Mouse (Mus musculus) embryonic facial prominence, embryonic 15.5 days (tissue): ENCODE results near the gene Tgfbr1. TPM values are rescaled to one million over a fixed set of nuclear protein-coding genes. Genes with fewer than 3 reads are reported as not detected.

ENCODE experiments used
- ATAC-seq: fragments of 200-750 bp; cut with Nextera tagmentation; 2 replicates; pipeline ENCODE4 v1.8.0; 2017; ENCODE audit warnings: low read depth, moderate TSS enrichment; ENCODE audit not compliant: insufficient number of reproducible peaks, low FRiP score, low TSS enrichment
- H3K27ac ChIP-seq: fragments of 300-500 bp; sonication (generic); replicated peaks from 2 replicates; pipeline ENCODE4 v1.5.1; 2015; ENCODE audit warnings: mild to moderate bottlenecking, inconsistent platforms
- H3K27me3 ChIP-seq: fragments of 300-500 bp; sonication (generic); 2 replicates; pipeline ENCODE4 v1.6.1; 2015; ENCODE audit warnings: inconsistent platforms
- H3K36me3 ChIP-seq: fragments of 300-500 bp; sonication (generic); 2 replicates; pipeline ENCODE4 v1.6.1; 2015; ENCODE audit warnings: mild to moderate bottlenecking, inconsistent platforms
- H3K4me1 ChIP-seq: fragments of 300-500 bp; sonication (generic); 2 replicates; pipeline ENCODE4 v1.6.1; 2015; ENCODE audit warnings: inconsistent platforms
- H3K4me2 ChIP-seq: fragments of 300-500 bp; sonication (generic); replicated peaks from 2 replicates; pipeline ENCODE4 v1.6.1; 2015; ENCODE audit warnings: mild to moderate bottlenecking, inconsistent platforms
- H3K4me3 ChIP-seq: fragments of 300-500 bp; sonication (generic); replicated peaks from 2 replicates; pipeline ENCODE4 v1.5.1; 2015; ENCODE audit warnings: mild to moderate bottlenecking, inconsistent platforms
- H3K9ac ChIP-seq: fragments of 300-500 bp; sonication (generic); 2 replicates; pipeline ENCODE4 v1.6.1; 2015; ENCODE audit warnings: inconsistent platforms
- H3K9me3 ChIP-seq: fragments of 300-500 bp; sonication (generic); replicated peaks from 2 replicates; pipeline ENCODE4 v1.6.1; 2016; ENCODE audit warnings: inconsistent platforms
- WGBS: fragments of 180-500 bp; shearing (Covaris S2); methylation state at CpG from one replicate; pipeline ENCODE4 v1.1.7; 2015; 5-methylcytosine and 5-hydroxymethylcytosine counted together
- polyA plus RNA-seq: library from polyadenylated mRNA; unstranded; fragments of >200 nt; fragmentation: Nextera tagmentation; extraction: Ambion mirVana; gene quantifications from 2 replicates; pipeline ENCODE4 v1.2.1, GENCODE M21; 2015

Gene Tgfbr1
- polyA plus RNA-seq, 1 experiment from 2014 or later = 32.0 TPM

GRCm38 (mm10) chr4:47396251-47396650 is 43.2 kb downstream of the Tgfbr1 start:
- ATAC-seq = no peak
- Histone ChIP-seq H3K4me1 (no peaks in the 10 kb centered on the region), H3K4me2 (no peak overlapping the region), H3K4me3 (no peak overlapping the region), H3K9ac (no peak overlapping the region), H3K9me3 (no peaks in the 10 kb centered on the region), H3K36me3 (peaks cover 18% of the 10 kb centered on the region), H3K27me3 (no peaks in the 10 kb centered on the region), H3K27ac (no peak overlapping the region)
- 95% methylated on average over 7 of the region's 7 CpGs for WGBS

GRCm38 (mm10) chr4:47397951-47398687 is 45.1 kb downstream of the Tgfbr1 start:
- H3K4me2 ChIP-seq = no peak overlapping the region
- peaks cover 18% of the 10 kb centered on the region for H3K36me3 ChIP-seq
- H3K9me3 ChIP-seq = no peaks in the 10 kb centered on the region
- H3K4me3 ChIP-seq = no peak overlapping the region
- H3K27ac ChIP-seq = no peak overlapping the region
- no peaks in the 10 kb centered on the region for H3K4me1 ChIP-seq
- ATAC-seq = no peak
- H3K9ac ChIP-seq = no peak overlapping the region
- no peaks in the 10 kb centered on the region for H3K27me3 ChIP-seq
- 89% methylated on average over 6 of the region's 6 CpGs for WGBS

- Histone ChIP-seq H3K27me3 (no peaks in the 10 kb centered on the region), H3K36me3 (peaks cover 15% of the 10 kb centered on the region)
Observed at GRCm38 (mm10) chr4:47399824-47400223, 46.8 kb downstream of the Tgfbr1 start.

GRCm38 (mm10) chr4:47400314-47400713 is 47.3 kb downstream of the Tgfbr1 start:
- H3K36me3 ChIP-seq = peaks cover 15% of the 10 kb centered on the region

More at GRCm38 (mm10) chr4:47399824-47400223, 46.8 kb downstream of the Tgfbr1 start:
- Histone ChIP-seq H3K4me2 (no peak overlapping the region), H3K4me1 (no peaks in the 10 kb centered on the region), H3K9ac (no peak overlapping the region), H3K9me3 (no peaks in the 10 kb centered on the region), H3K4me3 (no peak overlapping the region), H3K27ac (no peak overlapping the region)
- no peak for ATAC-seq

GRCm38 (mm10) chr4:47402200-47402599 is 49.2 kb downstream of the Tgfbr1 start:
- Histone ChIP-seq H3K4me2 (no peak overlapping the region), H3K4me1 (no peaks in the 10 kb centered on the region), H3K27ac (no peak overlapping the region), H3K36me3 (peaks cover 19% of the 10 kb centered on the region), H3K9me3 (no peaks in the 10 kb centered on the region), H3K4me3 (no peak overlapping the region), H3K27me3 (no peaks in the 10 kb centered on the region), H3K9ac (no peak overlapping the region)
- no peak for ATAC-seq

More at GRCm38 (mm10) chr4:47400314-47400713, 47.3 kb downstream of the Tgfbr1 start:
- 83% methylated on average over 4 of the region's 4 CpGs for WGBS
- Histone ChIP-seq H3K27me3 (no peaks in the 10 kb centered on the region), H3K9me3 (no peaks in the 10 kb centered on the region), H3K4me1 (no peaks in the 10 kb centered on the region), H3K27ac (no peak overlapping the region), H3K4me2 (no peak overlapping the region), H3K9ac (no peak overlapping the region), H3K4me3 (no peak overlapping the region)
- ATAC-seq = no peak

- no peak for ATAC-seq
- H3K4me3 ChIP-seq = no peak overlapping the region
- peaks cover 8% of the 10 kb centered on the region; the same call in 1 of the 2 replicates for H3K36me3 ChIP-seq
- no peaks in the 10 kb centered on the region for H3K4me1 ChIP-seq
- H3K4me2 ChIP-seq = no peak overlapping the region
- H3K27ac ChIP-seq = no peak overlapping the region
- 65% methylated on average over 2 of the region's 2 CpGs for WGBS
- no peak overlapping the region for H3K9ac ChIP-seq
- H3K9me3 ChIP-seq = no peaks in the 10 kb centered on the region
- no peaks in the 10 kb centered on the region for H3K27me3 ChIP-seq
Observed at GRCm38 (mm10) chr4:47404536-47404935, 51.5 kb downstream of the Tgfbr1 start.

GRCm38 (mm10) chr4:47407161-47407560 is 54.1 kb downstream of the Tgfbr1 start:
- H3K36me3 ChIP-seq = peaks cover 23% of the 10 kb centered on the region
- H3K4me3 ChIP-seq = no peak overlapping the region
- ATAC-seq = no peak
- no peaks in the 10 kb centered on the region for H3K27me3 ChIP-seq
- H3K9ac ChIP-seq = no peak overlapping the region
- no peaks in the 10 kb centered on the region for H3K4me1 ChIP-seq
- WGBS = 70% methylated on average over 2 of the region's 2 CpGs
- H3K4me2 ChIP-seq = no peak overlapping the region
- no peak overlapping the region for H3K27ac ChIP-seq
- H3K9me3 ChIP-seq = no peaks in the 10 kb centered on the region

GRCm38 (mm10) chr4:47417871-47418270 is 64.8 kb downstream of the Tgfbr1 start:
- H3K4me1 ChIP-seq = 0 out of 2 replicates have a peak, but pooled peaks cover 5% of the 10 kb centered on the region
- no peaks in the 10 kb centered on the region for H3K27me3 ChIP-seq
- no peak overlapping the region for H3K4me3 ChIP-seq
- H3K27ac ChIP-seq = no peak overlapping the region
- H3K9ac ChIP-seq = no peak overlapping the region
- H3K9me3 ChIP-seq = no peaks in the 10 kb centered on the region
- WGBS = 74% methylated on average over 3 of the region's 3 CpGs
- H3K36me3 ChIP-seq = no peaks in the 10 kb centered on the region
- no peak overlapping the region for H3K4me2 ChIP-seq
- no peak for ATAC-seq

GRCm38 (mm10) chr4:47419268-47419973 is 66.4 kb downstream of the Tgfbr1 start:
- no peaks in the 10 kb centered on the region for H3K27me3 ChIP-seq
- no peak overlapping the region for H3K4me3 ChIP-seq
- no peak overlapping the region for H3K9ac ChIP-seq
- no peak for ATAC-seq
- WGBS = 23% methylated on average over 9 of the region's 9 CpGs
- H3K9me3 ChIP-seq = no peaks in the 10 kb centered on the region
- H3K4me2 ChIP-seq = no peak overlapping the region; the same call in 1 of the 2 replicates
- H3K4me1 ChIP-seq = 0 out of 2 replicates have a peak, but pooled peaks cover 5% of the 10 kb centered on the region
- H3K27ac ChIP-seq = no peak overlapping the region
- H3K36me3 ChIP-seq = no peaks in the 10 kb centered on the region

- Histone ChIP-seq H3K9me3 (no peaks in the 10 kb centered on the region), H3K4me1 (0 out of 2 replicates have a peak, but pooled peaks cover 5% of the 10 kb centered on the region), H3K27me3 (no peaks in the 10 kb centered on the region), H3K4me2 (no peak overlapping the region), H3K4me3 (no peak overlapping the region), H3K27ac (no peak overlapping the region), H3K9ac (no peak overlapping the region), H3K36me3 (no peaks in the 10 kb centered on the region)
- 34% methylated on average over 7 of the region's 7 CpGs for WGBS
- no peak for ATAC-seq
Observed at GRCm38 (mm10) chr4:47420191-47420590, 67.2 kb downstream of the Tgfbr1 start.

- Histone ChIP-seq H3K27me3 (no peaks in the 10 kb centered on the region), H3K9ac (no peak overlapping the region), H3K4me2 (no peak overlapping the region), H3K36me3 (no peaks in the 10 kb centered on the region), H3K9me3 (no peaks in the 10 kb centered on the region), H3K27ac (no peak overlapping the region), H3K4me3 (no peak overlapping the region), H3K4me1 (0 out of 2 replicates have a peak, but pooled peaks cover 5% of the 10 kb centered on the region)
- ATAC-seq = no peak
- WGBS = 46% methylated on average over 3 of the region's 3 CpGs
Observed at GRCm38 (mm10) chr4:47422194-47422593, 69.2 kb downstream of the Tgfbr1 start.
